Mouse (Mus musculus) CH12.LX (cell line): ENCODE data around the gene Arsa.

Experiments used
- CHD2 ChIP-seq: IDR thresholded peaks from 2 replicates; pipeline ENCODE4 v1.6.1; 2011; ENCODE audit warnings: low read length, improper control_type of control experiment
- CTCF ChIP-seq, 2 experiments: IDR thresholded peaks in 1 of 2; conservative IDR thresholded peaks in 1 of 2; 2 replicates each; pipeline ENCODE4 v1.5.1; 2011 to 2012; ENCODE audit warnings: low read depth in 2 of 2, low read length in 2 of 2, improper control_type of control experiment in 1 of 2, inconsistent platforms in 1 of 2, mild to moderate bottlenecking in 1 of 2, moderate library complexity in 1 of 2
- GABPA ChIP-seq: IDR thresholded peaks from 2 replicates; pipeline ENCODE4 v1.6.1; 2012; ENCODE audit warnings: low read depth, low read length, improper control_type of control experiment, inconsistent platforms; ENCODE audit not compliant: insufficient replicate concordance
- JUND ChIP-seq: conservative IDR thresholded peaks from 2 replicates; pipeline ENCODE4 v1.6.1; 2011; ENCODE audit warnings: low read depth, low read length, improper control_type of control experiment
- KAT2A ChIP-seq: IDR thresholded peaks from 2 replicates; pipeline ENCODE4 v1.6.1; 2012; ENCODE audit warnings: low read length, improper control_type of control experiment, inconsistent platforms; ENCODE audit not compliant: insufficient replicate concordance
- MAZ ChIP-seq: IDR thresholded peaks from 2 replicates; pipeline ENCODE4 v1.6.1; 2012; ENCODE audit warnings: low read depth, mild to moderate bottlenecking, inconsistent platforms, low read length, improper control_type of control experiment, moderate library complexity
- MEF2A ChIP-seq: IDR thresholded peaks from 2 replicates; pipeline ENCODE4 v1.6.1; 2014; ENCODE audit warnings: low read depth, mild to moderate bottlenecking, inconsistent platforms, low read length, improper control_type of control experiment, borderline replicate concordance
- NRF1 ChIP-seq: IDR thresholded peaks from 2 replicates; pipeline ENCODE4 v1.6.1; 2014; ENCODE audit warnings: low read depth, mild to moderate bottlenecking, inconsistent platforms, low read length, improper control_type of control experiment, moderate library complexity
- POLR2A ChIP-seq: IDR thresholded peaks from 2 replicates; pipeline ENCODE4 v1.6.1; 2011; ENCODE audit warnings: low read depth, mild to moderate bottlenecking, improper control_type of control experiment, low read length
- SMC3 ChIP-seq: IDR thresholded peaks from 2 replicates; pipeline ENCODE4 v1.6.1; 2011; ENCODE audit warnings: low read depth, low read length, improper control_type of control experiment
- USF1 ChIP-seq: IDR thresholded peaks from 2 replicates; pipeline ENCODE4 v1.6.1; 2014; ENCODE audit warnings: low read depth, mild to moderate bottlenecking, inconsistent platforms, low read length, improper control_type of control experiment

DNA sequence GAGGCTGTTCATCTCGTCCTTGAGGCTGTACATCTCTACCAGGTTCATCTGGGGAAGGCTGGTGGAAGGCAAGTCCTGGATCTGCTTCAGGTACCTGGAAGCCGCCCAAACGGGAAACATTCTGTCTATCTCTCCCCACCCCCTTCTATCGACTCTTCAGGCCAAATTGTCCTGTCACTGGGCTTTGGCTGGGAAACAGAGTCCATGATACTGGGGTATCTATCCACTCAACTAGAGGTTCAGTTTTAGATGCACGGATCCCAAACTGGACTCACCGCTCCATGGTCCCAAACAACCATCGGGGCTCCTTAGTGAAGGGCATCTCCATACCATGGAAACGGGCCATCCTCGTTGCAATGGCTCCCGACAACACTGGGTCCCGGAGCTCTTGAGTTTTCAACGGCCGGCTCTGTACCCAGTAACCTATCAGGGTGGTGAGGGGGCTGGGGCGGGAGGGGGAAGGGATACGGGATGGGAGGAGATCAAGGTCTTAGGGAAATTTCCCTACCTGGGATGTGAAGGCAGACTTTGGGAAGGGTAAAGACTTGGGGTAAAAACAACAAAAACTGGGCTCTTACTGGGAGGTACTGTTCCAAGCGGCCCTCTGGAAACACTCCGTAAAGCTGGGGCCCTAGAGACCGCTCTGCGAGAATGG is 49.0 kb downstream of the Arsa start:
- TF ChIP-seq NRF1 (no peak), CTCF (conservative IDR thresholded peaks at IDR 0.05 in 1 of 2, IDR thresholded peaks at IDR 0.05 in 1 of 2; ENCODE audit: low read depth in 2 of 2, low read length in 2 of 2) (no peak), POLR2A (no peak), MEF2A (no peak), KAT2A (no peak), JUND (no peak), CHD2 (no peak), GABPA (no peak), USF1 (no peak), SMC3 (no peak), MAZ (no peak)
